Mouse (Mus musculus) MEL (cell line): ENCODE measurements at regions not wholly inside any gene's neighbourhood (a gene's known extent, or its start where the extent isn't known, plus 50 kb on each side); places are given as distances from the start of the nearest gene placed in this dataset.

Experiments
- DNase-seq: peaks from one replicate; pipeline ENCODE4 v3.0.0; 2011; ENCODE audit warnings: low read depth, low spot score
- H3K27ac ChIP-seq: 2 replicates; pipeline ENCODE4 v1.5.1; 2012; ENCODE audit warnings: low read depth, mild to moderate bottlenecking, control low read depth, low read length, moderate library complexity; ENCODE audit not compliant: control insufficient read depth
- H3K27me3 ChIP-seq, 2 experiments: fragments of 150-350 bp in 1 of 2; sonication (generic) in 1 of 2; 2 replicates each; pipeline ENCODE4 v1.6.1; 2012; ENCODE audit warnings: low read length in 2 of 2, mild to moderate bottlenecking in 2 of 2, improper control_type of control experiment in 1 of 2, moderate library complexity in 1 of 2; ENCODE audit not compliant: insufficient read depth in 2 of 2, control insufficient read depth in 1 of 2
- H3K36me3 ChIP-seq, 2 experiments: 2 replicates each; pipeline ENCODE4 v1.6.1; 2012 to 2014; ENCODE audit warnings: low read length in 2 of 2, improper control_type of control experiment in 1 of 2, inconsistent platforms in 1 of 2, mild to moderate bottlenecking in 1 of 2; ENCODE audit not compliant: insufficient read depth in 2 of 2, control insufficient read depth in 1 of 2
- H3K4me1 ChIP-seq, 2 experiments: fragments of 150-350 bp in 1 of 2; sonication (generic) in 1 of 2; 2 replicates each; pipeline ENCODE4 v1.6.1; 2012; ENCODE audit warnings: low read length in 2 of 2, improper control_type of control experiment in 1 of 2, mild to moderate bottlenecking in 1 of 2; ENCODE audit not compliant: insufficient read depth in 2 of 2, control insufficient read depth in 1 of 2
- H3K4me3 ChIP-seq, 2 experiments: fragments of 150-350 bp in 1 of 2; sonication (generic) in 1 of 2; 2 replicates each; pipeline ENCODE4 v1.5.1; 2012; ENCODE audit warnings: low read depth in 2 of 2, low read length in 2 of 2, mild to moderate bottlenecking in 2 of 2, moderate library complexity in 2 of 2, control low read depth in 1 of 2, improper control_type of control experiment in 1 of 2; ENCODE audit not compliant: control insufficient read depth in 1 of 2, insufficient read depth in 1 of 2
- H3K79me2 ChIP-seq: 2 replicates; pipeline ENCODE4 v1.6.1; 2012; ENCODE audit warnings: mild to moderate bottlenecking, low read length, moderate library complexity; ENCODE audit not compliant: control insufficient read depth, poor library complexity, insufficient read depth
- H3K9ac ChIP-seq: 2 replicates; pipeline ENCODE4 v1.6.1; 2012; ENCODE audit warnings: low read depth, mild to moderate bottlenecking, control low read depth, low read length, moderate library complexity; ENCODE audit not compliant: control insufficient read depth, poor library complexity, severe bottlenecking
- H3K9me3 ChIP-seq: fragments of 150-350 bp; sonication (generic); replicated peaks from 2 replicates; pipeline ENCODE4 v1.6.1; 2012; ENCODE audit warnings: mild to moderate bottlenecking, low read length, improper control_type of control experiment, moderate library complexity; ENCODE audit not compliant: insufficient read depth
- BHLHE40 ChIP-seq: IDR thresholded peaks from 2 replicates; pipeline ENCODE4 v1.6.1; 2012; ENCODE audit warnings: low read depth, mild to moderate bottlenecking, inconsistent platforms, low read length, improper control_type of control experiment, borderline replicate concordance
- CHD1 ChIP-seq: IDR thresholded peaks from 2 replicates; pipeline ENCODE4 v1.6.1; 2012; ENCODE audit warnings: low read depth, mild to moderate bottlenecking, inconsistent platforms, low read length, improper control_type of control experiment
- CTCF ChIP-seq, 3 experiments: IDR thresholded peaks in 2 of 3; conservative IDR thresholded peaks in 1 of 3; 2 replicates each; pipeline ENCODE4 v1.5.1; 2011 to 2012; ENCODE audit warnings: low read length in 3 of 3, low read depth in 2 of 3, mild to moderate bottlenecking in 2 of 3, improper control_type of control experiment in 1 of 3, inconsistent platforms in 1 of 3, mixed read lengths in 1 of 3, moderate library complexity in 1 of 3; ENCODE audit not compliant: control insufficient read depth in 1 of 3, insufficient read depth in 1 of 3, poor library complexity in 1 of 3, severe bottlenecking in 1 of 3
- E2F4 ChIP-seq: IDR thresholded peaks from 2 replicates; pipeline ENCODE4 v1.6.1; 2011; ENCODE audit warnings: low read depth, low read length, improper control_type of control experiment, borderline replicate concordance
- ELF1 ChIP-seq: IDR thresholded peaks from 2 replicates; pipeline ENCODE4 v1.6.1; 2014; ENCODE audit warnings: low read depth, mild to moderate bottlenecking, inconsistent platforms, low read length, improper control_type of control experiment, moderate library complexity
- EP300 ChIP-seq, 2 experiments: IDR thresholded peaks; 2 replicates each; pipeline ENCODE4 v1.6.1; 2011; ENCODE audit warnings: improper control_type of control experiment in 2 of 2, low read length in 2 of 2, low read depth in 1 of 2, mild to moderate bottlenecking in 1 of 2
- ETS1 ChIP-seq: IDR thresholded peaks from 2 replicates; pipeline ENCODE4 v1.6.1; 2012; ENCODE audit warnings: low read depth, mild to moderate bottlenecking, inconsistent platforms, low read length, improper control_type of control experiment, moderate library complexity
- JUND ChIP-seq: IDR thresholded peaks from 2 replicates; pipeline ENCODE4 v1.6.1; 2011; ENCODE audit warnings: low read depth, mild to moderate bottlenecking, improper control_type of control experiment, low read length
- KAT2A ChIP-seq: conservative IDR thresholded peaks from 2 replicates; pipeline ENCODE4 v1.6.1; 2012; ENCODE audit warnings: low read depth, low read length, improper control_type of control experiment, inconsistent platforms
- MAFK ChIP-seq: IDR thresholded peaks from 2 replicates; pipeline ENCODE4 v1.6.1; 2011; ENCODE audit warnings: low read depth, mild to moderate bottlenecking, low read length, improper control_type of control experiment, borderline replicate concordance
- MAX ChIP-seq: IDR thresholded peaks from 2 replicates; pipeline ENCODE4 v1.6.1; 2011; ENCODE audit warnings: low read length, improper control_type of control experiment
- MAZ ChIP-seq: IDR thresholded peaks from 2 replicates; pipeline ENCODE4 v1.6.1; 2012; ENCODE audit warnings: low read depth, mild to moderate bottlenecking, inconsistent platforms, low read length, improper control_type of control experiment
- MEF2A ChIP-seq: IDR thresholded peaks from 2 replicates; pipeline ENCODE4 v1.6.1; 2014; ENCODE audit warnings: low read depth, mild to moderate bottlenecking, inconsistent platforms, low read length, improper control_type of control experiment; ENCODE audit not compliant: poor library complexity, insufficient replicate concordance, severe bottlenecking; ENCODE audit errors: extremely low read depth
- MXI1 ChIP-seq: IDR thresholded peaks from 2 replicates; pipeline ENCODE4 v1.6.1; 2011; ENCODE audit warnings: mild to moderate bottlenecking, low read depth, low read length, improper control_type of control experiment
- MYB ChIP-seq: IDR thresholded peaks from 2 replicates; pipeline ENCODE4 v1.6.1; 2011; ENCODE audit warnings: mild to moderate bottlenecking, low read depth, low read length, improper control_type of control experiment
- MYC ChIP-seq: IDR thresholded peaks from 2 replicates; pipeline ENCODE4 v1.6.1; 2011; ENCODE audit warnings: low read depth, mild to moderate bottlenecking, low read length, improper control_type of control experiment, moderate library complexity
- POLR2A ChIP-seq, 2 experiments: IDR thresholded peaks; 2 replicates each; pipeline ENCODE4 v1.6.1; 2011 to 2012; ENCODE audit warnings: low read length in 2 of 2, mild to moderate bottlenecking in 2 of 2, control low read depth in 1 of 2, improper control_type of control experiment in 1 of 2, low read depth in 1 of 2, moderate library complexity in 1 of 2; ENCODE audit not compliant: control insufficient read depth in 1 of 2, insufficient read depth in 1 of 2, poor library complexity in 1 of 2
- POLR2AphosphoS2 ChIP-seq: IDR thresholded peaks from 2 replicates; pipeline ENCODE4 v1.6.1; 2011; ENCODE audit warnings: low read length, improper control_type of control experiment
- POLR2AphosphoS5 ChIP-seq: IDR thresholded peaks from 2 replicates; pipeline ENCODE4 v1.6.1; 2012; ENCODE audit warnings: low read depth, borderline replicate concordance, mild to moderate bottlenecking, inconsistent platforms, low read length, moderate library complexity, mixed read lengths
- RAD21 ChIP-seq: IDR thresholded peaks from 2 replicates; pipeline ENCODE4 v1.6.1; 2011; ENCODE audit warnings: mild to moderate bottlenecking, low read depth, low read length, improper control_type of control experiment
- SMC3 ChIP-seq: IDR thresholded peaks from 2 replicates; pipeline ENCODE4 v1.6.1; 2011; ENCODE audit warnings: low read depth, low read length, improper control_type of control experiment
- TAL1 ChIP-seq: IDR thresholded peaks from 2 replicates; pipeline ENCODE4 v1.6.1; 2012; ENCODE audit warnings: mild to moderate bottlenecking, inconsistent platforms, low read length, moderate library complexity, mixed read lengths
- TBP ChIP-seq: IDR thresholded peaks from 2 replicates; pipeline ENCODE4 v1.8.0; 2011; ENCODE audit warnings: low read depth, low read length, improper control_type of control experiment
- TCF12 ChIP-seq: IDR thresholded peaks from 2 replicates; pipeline ENCODE4 v1.6.1; 2014; ENCODE audit warnings: low read depth, mild to moderate bottlenecking, inconsistent platforms, low read length, improper control_type of control experiment, moderate library complexity
- UBTF ChIP-seq: IDR thresholded peaks from 2 replicates; pipeline ENCODE4 v1.6.1; 2012; ENCODE audit warnings: low read depth, mild to moderate bottlenecking, inconsistent platforms, low read length, improper control_type of control experiment, moderate library complexity, borderline replicate concordance; ENCODE audit not compliant: insufficient read depth
- USF2 ChIP-seq, 2 experiments: IDR thresholded peaks; 2 replicates each; pipeline ENCODE4 v1.6.1; 2011 to 2012; ENCODE audit warnings: improper control_type of control experiment in 2 of 2, low read length in 2 of 2, borderline replicate concordance in 1 of 2, inconsistent platforms in 1 of 2, low read depth in 1 of 2, mild to moderate bottlenecking in 1 of 2; ENCODE audit not compliant: insufficient read depth in 1 of 2
- ZMIZ1 ChIP-seq: IDR thresholded peaks from 2 replicates; pipeline ENCODE4 v1.6.1; 2012; ENCODE audit warnings: low read depth, mild to moderate bottlenecking, inconsistent platforms, low read length, improper control_type of control experiment, moderate library complexity

DNA sequence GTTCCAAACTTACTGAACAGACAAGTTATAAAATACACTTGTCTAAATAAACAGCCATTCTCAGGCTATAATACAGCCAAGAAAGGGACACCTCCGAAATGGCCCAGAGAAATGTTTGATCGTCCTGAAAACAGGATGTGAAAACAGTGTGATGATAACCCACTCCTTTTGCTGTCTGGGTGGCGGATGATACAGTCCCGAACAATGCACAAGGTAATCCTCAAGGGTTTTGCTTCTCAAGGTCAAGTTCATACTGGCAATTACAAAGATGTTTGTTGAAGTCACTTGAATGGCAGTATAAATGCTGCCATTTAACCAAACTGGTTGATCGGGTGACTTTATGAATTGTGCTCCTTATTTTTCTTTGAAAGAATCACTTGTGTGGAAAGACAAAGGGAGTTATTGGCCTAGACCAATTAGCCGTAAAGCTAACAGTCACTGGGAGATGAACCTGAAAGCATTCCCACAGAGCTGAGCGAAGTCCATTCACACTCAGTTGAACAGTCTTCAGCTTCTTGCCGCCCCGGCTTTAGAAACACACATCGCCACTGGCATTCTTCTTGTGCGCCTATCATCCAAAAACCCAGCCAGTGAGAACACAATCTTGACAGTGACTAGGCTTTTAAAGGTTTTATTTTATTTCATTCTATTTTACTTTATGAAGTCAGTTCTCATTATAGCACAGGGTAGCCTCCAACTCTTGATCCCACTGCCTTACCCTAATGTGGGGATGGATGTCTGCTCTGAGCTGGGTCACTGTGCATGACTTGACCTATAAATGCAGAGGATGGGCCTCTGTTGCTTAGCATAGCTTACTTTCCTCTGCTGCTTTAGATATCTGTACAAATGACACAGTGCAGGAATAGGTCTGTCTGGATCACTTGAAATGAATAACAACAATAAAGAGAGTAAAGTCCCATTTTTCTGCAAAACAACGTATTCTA lies 256.0 kb downstream of the Epha7 start:
- no peak for TF ChIP-seq MXI1
- TF ChIP-seq RAD21, result no peak
- TF ChIP-seq EP300 (IDR thresholded peaks at IDR 0.05; ENCODE audit: low read depth in 1 of 2, low read length in 2 of 2), result no peak
- no peak for TF ChIP-seq UBTF
- TF ChIP-seq POLR2A (IDR thresholded peaks at IDR 0.05; ENCODE audit: control insufficient read depth in 1 of 2, insufficient read depth in 1 of 2, low read depth in 1 of 2, low read length in 2 of 2, poor library complexity in 1 of 2), result no peak
- TF ChIP-seq TBP, result no peak
- TF ChIP-seq ELF1, result no peak
- no peak for TF ChIP-seq MAZ
- TF ChIP-seq MAX, result no peak
- no peak for TF ChIP-seq CTCF (IDR thresholded peaks at IDR 0.05 in 2 of 3, conservative IDR thresholded peaks at IDR 0.05 in 1 of 3; ENCODE audit: control insufficient read depth in 1 of 3, insufficient read depth in 1 of 3, low read depth in 2 of 3, low read length in 3 of 3, poor library complexity in 1 of 3, severe bottlenecking in 1 of 3)
- TF ChIP-seq SMC3, result no peak
- no peak for TF ChIP-seq MAFK
- no peak for TF ChIP-seq E2F4
- TF ChIP-seq TAL1, result no peak
- TF ChIP-seq USF2 (IDR thresholded peaks at IDR 0.05; ENCODE audit: borderline replicate concordance in 1 of 2, insufficient read depth in 1 of 2, low read depth in 1 of 2, low read length in 2 of 2), result no peak
- TF ChIP-seq MEF2A, result no peak
- TF ChIP-seq MYB, result no peak
- TF ChIP-seq JUND, result no peak
- TF ChIP-seq, all 39 proteins: peak for 0
- Histone ChIP-seq H3K4me1 (no peaks in the 10 kb centered on the region), H3K9ac (no peak overlapping the region), H3K9me3 (no peaks in the 10 kb centered on the region), H3K4me3 (no peak overlapping the region), H3K36me3 (no peaks in the 10 kb centered on the region), H3K27me3 (no peaks in the 10 kb centered on the region), H3K79me2 (no peaks in the 10 kb centered on the region), H3K27ac (no peak overlapping the region)
- no peak for DNase-seq

DNA sequence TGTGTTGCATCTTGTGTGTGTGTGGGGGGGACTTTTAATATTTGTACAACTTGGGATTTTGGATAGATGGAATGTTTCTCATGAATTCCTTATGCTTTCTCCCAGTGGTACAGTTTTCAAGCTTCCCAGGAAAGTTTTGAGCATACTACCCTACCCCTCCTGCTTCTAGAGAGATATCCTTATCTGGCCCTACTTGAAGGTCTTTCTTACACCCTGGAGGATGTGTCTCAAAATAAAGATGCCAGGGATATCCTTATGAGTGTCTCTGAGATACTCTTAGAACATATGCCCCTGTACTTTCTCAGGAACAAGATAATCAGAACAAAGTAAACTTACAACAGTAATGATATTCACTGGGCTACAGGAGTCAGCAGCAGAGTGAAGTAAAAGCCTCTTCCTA lies 261.3 kb downstream of the Epha7 start:
- no peaks in the 10 kb centered on the region for H3K9me3 ChIP-seq
- H3K9ac ChIP-seq, result no peak overlapping the region
- H3K27me3 ChIP-seq, result no peaks in the 10 kb centered on the region
- H3K36me3 ChIP-seq, result no peaks in the 10 kb centered on the region
- no peak for DNase-seq
- no peak overlapping the region for H3K4me3 ChIP-seq
- H3K4me1 ChIP-seq, result no peaks in the 10 kb centered on the region
- no peak for TF ChIP-seq KAT2A
- no peak for TF ChIP-seq MYB
- TF ChIP-seq MEF2A, result no peak
- no peak for TF ChIP-seq POLR2AphosphoS5
- TF ChIP-seq CTCF (IDR thresholded peaks at IDR 0.05 in 2 of 3, conservative IDR thresholded peaks at IDR 0.05 in 1 of 3; ENCODE audit: control insufficient read depth in 1 of 3, insufficient read depth in 1 of 3, low read depth in 2 of 3, low read length in 3 of 3, poor library complexity in 1 of 3, severe bottlenecking in 1 of 3), result no peak
- TF ChIP-seq ZMIZ1, result no peak
- no peak for TF ChIP-seq BHLHE40
- TF ChIP-seq MYC, result no peak
- TF ChIP-seq POLR2AphosphoS2, result no peak
- no peak for TF ChIP-seq CHD1
- no peak for TF ChIP-seq ETS1
- TF ChIP-seq TCF12, result no peak
- no peak for TF ChIP-seq SMC3
- no peak for TF ChIP-seq ELF1
- no peak overlapping the region for H3K27ac ChIP-seq
- H3K79me2 ChIP-seq, result no peaks in the 10 kb centered on the region
